Mouse (Mus musculus) skeletal muscle tissue, adult 2 months (tissue): Measurements from ENCODE around the gene H2-DMb2.
A peak's percentile ranks its signal among the peaks of the same experiment; 100 is the strongest.

Experiments used
- DNase-seq: peaks from one replicate; pipeline ENCODE4 v3.0.0-alpha.2; 2012; ENCODE audit warnings: low read depth, low spot score

Gene H2-DMb2

GRCm38 (mm10) chr17:34179019-34179418 is 35.9 kb downstream of the H2-DMb2 start:
- no peak for DNase-seq

GRCm38 (mm10) chr17:34179913-34180859 is 37.1 kb downstream of the H2-DMb2 start:
- DNase-seq: no peak

DNA sequence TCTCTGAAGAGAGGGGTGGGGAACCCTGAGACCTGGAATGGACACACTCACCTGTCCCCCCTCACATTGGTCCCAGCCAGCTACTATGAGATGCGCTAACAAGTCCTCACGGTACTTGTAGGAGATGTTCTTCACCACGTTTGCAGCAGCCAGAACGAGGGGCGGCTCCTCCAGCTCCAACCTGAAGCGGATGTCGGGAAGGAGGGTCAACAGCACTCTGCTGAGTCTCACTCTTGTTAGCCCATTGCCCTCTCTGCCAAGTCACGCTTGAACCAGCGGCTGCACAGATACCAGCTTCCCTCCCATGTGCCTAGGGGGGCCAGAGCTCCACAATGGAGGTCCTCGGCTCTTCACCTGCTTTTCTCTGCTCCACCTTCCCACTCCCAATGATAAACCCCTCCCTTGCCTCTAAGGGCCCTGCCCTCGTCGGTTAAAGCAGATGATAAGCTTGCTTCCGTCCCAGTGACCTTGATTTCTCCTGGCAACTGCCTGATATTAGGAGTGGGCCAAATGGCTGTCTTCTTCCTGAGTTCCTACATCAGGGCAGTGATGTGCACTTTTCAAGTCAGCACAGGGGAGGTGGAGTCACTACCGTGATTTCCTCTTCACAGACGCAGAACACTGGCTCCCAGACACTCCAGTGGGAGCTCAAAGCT is 40.6 kb downstream of the H2-DMb2 start:
- DNase-seq: no peak

GRCm38 (mm10) chr17:34185526-34185925 is 42.4 kb downstream of the H2-DMb2 start:
- DNase-seq: no peak

DNA sequence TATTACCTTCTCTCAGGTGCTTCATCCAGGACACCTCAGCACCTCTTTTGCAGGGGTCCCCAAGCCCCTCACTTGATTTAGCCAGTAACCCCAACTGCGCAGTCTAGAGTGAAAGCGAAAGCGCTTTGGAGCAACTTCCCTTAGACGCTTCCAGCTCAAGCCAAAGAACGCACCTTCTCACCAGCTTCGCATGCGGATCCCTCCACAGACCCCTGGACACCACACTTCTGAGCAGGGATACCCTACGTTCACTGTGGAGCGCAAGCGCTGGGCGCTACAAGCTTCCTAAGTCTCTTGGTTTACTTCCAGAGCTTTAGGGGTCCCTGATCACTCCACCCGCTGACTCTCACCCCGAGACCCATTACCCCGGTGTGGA is 43.8 kb downstream of the H2-DMb2 start:
- no peak for DNase-seq

GRCm38 (mm10) chr17:34187261-34187916 is 44.3 kb downstream of the H2-DMb2 start, which contains the start of the genes Tap1 and Psmb9:
Gene Tap1 (plus strand): TSS chr17:34187553.
Gene Psmb9 (minus strand): TSS chr17:34187764.
- peak; percentile 96 for DNase-seq

DNA sequence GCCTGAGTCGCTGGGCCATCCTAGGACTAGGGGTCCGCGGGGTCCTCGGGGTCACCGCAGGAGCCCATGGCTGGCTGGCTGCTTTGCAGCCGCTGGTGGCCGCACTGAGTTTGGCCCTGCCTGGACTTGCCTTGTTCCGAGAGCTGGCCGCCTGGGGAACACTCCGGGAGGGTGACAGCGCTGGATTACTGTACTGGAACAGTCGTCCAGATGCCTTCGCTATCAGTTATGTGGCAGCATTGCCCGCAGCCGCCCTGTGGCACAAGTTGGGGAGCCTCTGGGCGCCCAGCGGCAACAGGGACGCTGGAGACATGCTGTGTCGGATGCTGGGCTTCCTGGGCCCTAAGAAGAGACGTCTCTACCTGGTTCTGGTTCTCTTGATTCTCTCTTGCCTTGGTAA is 44.9 kb downstream of the H2-DMb2 start:
- no peak for DNase-seq

GRCm38 (mm10) chr17:34188986-34189385 is 45.9 kb downstream of the H2-DMb2 start:
- no peak for DNase-seq

DNA sequence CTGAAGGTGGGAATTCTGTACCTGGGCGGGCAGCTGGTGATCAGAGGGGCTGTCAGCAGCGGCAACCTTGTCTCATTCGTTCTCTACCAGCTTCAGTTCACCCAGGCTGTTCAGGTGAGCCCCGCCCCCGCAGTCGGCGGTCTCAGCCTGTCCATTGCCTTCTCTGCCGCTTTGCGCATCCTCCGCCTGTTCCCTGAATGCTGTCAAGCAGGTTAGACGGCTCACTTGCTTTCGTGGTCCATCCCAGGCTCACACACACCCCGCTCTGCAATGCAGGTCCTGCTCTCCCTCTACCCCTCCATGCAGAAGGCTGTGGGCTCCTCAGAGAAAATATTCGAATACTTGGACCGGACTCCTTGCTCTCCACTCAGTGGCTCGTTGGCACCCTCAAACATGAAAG is 49.7 kb downstream of the H2-DMb2 start:
- DNase-seq: no peak

GRCm38 (mm10) chr17:34193468-34193867 is 50.4 kb downstream of the H2-DMb2 start:
- DNase-seq: no peak

GRCm38 (mm10) chr17:34194723-34195122 is 51.6 kb downstream of the H2-DMb2 start:
- DNase-seq: no peak

DNA sequence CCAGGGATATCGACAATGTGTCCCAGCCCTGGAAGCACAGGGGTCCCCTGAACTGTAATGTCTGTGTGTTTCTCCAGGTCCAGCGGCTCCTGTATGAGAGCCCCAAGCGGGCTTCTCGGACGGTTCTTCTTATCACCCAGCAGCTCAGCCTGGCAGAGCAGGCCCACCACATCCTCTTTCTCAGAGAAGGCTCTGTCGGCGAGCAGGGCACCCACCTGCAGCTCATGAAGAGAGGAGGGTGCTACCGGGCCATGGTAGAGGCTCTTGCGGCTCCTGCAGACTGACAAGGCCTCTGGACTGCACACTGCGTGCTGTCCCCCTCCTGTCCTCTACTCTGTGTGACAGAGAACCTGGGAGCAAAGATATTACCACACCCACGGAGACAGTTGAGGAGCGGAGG is 53.4 kb downstream of the H2-DMb2 start:
- no peak for DNase-seq

DNA sequence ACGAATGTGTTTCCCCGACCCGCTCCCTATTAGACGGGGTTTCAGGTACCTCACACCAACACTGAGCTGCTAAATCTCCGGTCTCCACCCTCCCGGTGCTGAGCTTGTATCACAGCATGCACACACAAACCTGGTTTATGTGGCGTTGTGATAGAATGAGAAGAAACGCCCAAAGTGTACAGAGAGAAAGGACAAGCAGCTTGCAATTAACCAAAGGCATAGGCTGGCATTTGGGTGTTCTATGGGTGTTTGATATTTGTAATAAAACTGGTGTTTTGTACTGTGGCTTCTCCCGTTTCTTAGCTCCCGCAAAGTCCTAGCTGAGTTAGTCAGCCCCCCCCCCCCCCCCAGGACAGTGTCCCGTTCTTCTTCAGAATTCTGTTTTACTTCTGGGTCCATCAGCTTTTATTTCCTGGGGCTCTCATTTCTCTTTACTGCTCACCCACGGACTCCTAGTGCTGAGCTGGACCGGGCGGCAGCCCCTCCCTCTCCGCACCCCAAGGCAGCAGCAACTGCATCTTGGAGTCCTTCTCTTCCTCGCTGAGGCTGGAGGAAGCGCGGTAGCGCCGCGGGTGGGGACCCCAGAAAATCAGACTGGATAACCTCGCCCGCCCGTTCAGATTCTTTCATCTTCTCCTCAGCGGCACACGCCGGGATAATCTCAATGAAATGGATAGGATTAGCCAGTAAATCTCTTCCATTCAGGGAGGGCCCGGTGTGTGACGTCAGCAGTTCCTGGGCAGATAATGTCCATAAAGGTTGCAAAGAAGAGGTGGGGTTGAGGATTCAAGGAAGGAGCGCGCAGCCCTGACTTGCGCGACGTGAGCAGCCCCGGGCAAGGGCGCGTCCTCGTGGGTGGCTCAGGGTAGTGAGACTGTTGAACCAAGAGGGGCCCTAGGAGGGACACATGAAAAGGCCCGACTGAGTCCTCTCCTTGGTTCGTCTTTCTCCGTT is 54.1 kb downstream of the H2-DMb2 start, which contains the start of gene Psmb8:
Psmb8 (plus strand) TSS at position 781 of the 954 bp plus-strand sequence.
- DNase-seq: peak; percentile 83

DNA sequence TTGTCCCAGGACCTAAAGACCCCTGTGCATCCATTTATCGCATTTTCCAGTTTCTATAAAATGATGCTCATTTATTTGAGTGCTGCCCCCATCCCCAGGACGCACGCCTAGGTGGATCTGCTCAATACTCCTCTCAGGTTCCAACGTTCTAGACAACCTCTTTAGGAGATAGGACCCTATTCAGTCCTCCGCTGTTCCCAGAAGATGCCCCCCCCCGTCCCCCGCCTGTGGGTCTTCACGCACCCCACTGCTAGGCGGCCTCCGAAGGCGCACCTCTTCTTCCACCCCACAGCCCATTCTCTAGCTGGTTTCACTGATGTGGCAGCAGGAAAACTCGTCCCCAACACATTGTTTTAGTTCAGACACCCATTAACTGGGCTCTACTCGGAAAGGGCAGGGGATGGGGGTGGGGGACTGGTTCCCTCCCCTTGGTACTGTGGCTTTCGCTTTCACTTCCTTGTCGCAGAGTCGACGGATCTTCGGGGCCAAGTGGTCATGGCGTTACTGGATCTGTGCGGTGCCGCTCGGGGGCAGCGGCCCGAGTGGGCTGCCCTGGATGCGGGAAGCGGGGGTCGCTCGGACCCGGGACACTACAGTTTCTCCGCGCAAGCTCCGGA is 54.9 kb downstream of the H2-DMb2 start:
- no peak for DNase-seq

GRCm38 (mm10) chr17:34198521-34198912 is 55.4 kb downstream of the H2-DMb2 start:
- DNase-seq: no peak

DNA sequence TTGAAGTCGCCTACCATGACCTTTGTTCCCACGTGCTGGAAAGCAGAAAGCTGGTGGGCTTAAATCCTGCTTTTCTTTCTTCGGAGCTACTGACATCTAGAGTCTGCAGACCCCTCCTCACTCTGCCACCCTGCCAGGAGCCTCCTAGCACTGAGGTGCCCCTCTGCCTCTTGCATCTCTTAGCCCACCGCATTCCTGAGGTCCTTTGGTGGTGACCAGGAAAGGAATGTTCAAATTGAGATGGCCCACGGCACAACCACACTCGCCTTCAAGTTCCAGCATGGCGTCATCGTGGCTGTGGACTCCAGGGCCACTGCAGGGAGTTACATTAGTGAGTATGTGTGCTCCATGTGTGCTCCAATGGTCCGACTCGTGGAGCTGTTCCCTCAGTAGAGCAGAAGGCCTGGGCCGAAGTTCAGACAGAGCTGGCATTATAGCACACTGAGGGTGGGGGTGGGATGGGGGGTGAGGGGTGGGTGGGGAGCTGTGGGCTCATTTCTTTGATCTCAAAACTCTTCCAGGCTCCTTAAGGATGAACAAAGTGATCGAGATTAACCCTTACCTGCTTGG is 56.0 kb downstream of the H2-DMb2 start:
- no peak for DNase-seq

GRCm38 (mm10) chr17:34200047-34200446 is 56.9 kb downstream of the H2-DMb2 start:
- no peak for DNase-seq

DNA sequence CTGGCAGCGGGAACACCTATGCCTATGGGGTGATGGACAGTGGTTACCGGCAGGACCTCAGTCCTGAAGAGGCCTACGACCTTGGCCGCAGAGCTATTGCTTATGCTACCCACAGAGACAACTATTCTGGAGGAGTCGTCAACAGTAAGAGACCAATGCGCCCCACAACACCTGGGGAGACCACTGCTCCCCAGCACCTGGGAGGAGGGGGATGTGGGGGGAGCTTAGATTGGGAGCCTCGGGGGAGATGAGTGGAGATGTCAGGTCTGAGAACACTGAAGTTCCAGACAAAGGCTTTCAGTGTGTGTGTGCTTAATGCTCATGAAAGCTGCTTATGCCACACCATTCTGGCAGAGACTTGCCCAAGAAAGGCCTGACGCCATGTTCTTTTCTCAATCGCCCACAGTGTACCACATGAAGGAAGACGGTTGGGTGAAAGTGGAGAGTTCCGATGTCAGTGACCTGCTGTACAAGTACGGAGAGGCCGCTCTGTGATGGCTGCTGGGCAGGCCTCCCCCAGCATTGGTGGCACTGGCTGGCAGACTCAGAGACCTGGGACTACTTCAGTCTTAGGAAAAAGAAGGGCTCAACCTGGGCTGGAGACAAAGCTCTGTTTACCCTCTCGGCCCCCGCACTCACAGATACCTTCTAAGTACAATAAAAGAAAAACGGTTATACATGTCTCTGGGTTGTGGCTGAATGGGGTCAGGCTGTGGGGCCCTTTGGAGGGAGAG is 57.8 kb downstream of the H2-DMb2 start:
- DNase-seq: no peak
